Mouse (Mus musculus) forelimb bud, embryonic 11.5 days (tissue): ENCODE results near the gene Ubr7.

Experiments used
- DNase-seq: peaks from one replicate; pipeline ENCODE4 v3.0.0-alpha.2; 2012; ENCODE audit warnings: low read depth, low spot score

The Ubr7 gene

DNA sequence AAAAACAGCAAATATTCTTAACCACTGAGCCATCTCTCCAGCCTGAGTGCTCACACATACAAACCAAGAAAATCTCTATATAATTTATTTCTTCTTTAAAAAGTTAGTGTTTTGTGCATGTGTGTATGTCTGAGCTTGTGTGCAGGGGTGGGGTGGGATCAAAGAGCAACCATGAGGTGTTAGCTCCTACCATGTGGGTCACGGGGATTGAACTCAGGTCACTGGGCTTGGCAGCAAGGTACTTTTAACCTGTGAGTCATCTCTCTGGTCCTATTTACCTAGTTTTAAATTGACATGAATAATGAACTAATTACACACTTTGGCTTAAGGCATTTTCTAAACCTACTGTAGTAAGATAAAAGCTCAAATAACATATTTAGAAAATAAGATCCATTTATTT lies 68.6 kb downstream of the Ubr7 start:
- DNase-seq: no peak

DNA sequence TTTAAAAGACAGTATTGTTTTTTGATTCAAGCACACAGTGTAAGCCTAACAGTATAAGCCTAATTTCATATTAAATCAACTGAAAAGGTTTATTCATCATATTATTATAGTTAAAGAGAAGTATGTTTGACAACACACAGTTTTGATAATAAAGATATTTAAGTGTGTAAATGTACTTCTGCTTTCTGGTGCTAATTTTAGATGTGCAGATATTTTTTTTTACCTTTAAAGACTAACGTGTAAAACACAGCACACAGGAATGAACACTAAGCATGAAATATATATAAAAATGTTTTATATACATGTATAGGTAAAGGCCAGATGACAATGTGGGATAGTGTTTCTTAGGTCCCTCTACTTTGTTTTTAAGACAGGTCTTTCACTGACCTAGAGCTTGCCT lies 69.4 kb downstream of the Ubr7 start:
- DNase-seq: no peak
